Mouse (Mus musculus) kidney, adult 2 months (tissue): ENCODE measurements around the gene Gspt1. TPM values are rescaled to one million over a fixed set of nuclear protein-coding genes. Genes with fewer than 3 reads are reported as not detected.

ENCODE experiments used
- DNase-seq: peaks from one replicate; pipeline ENCODE4 v3.0.0; 2021
- H3K27ac ChIP-seq: fragments of 200-500 bp; 2 replicates; pipeline ENCODE4 v1.5.1; 2012; ENCODE audit warnings: low read depth, low read length, control low read depth, inconsistent platforms; ENCODE audit not compliant: insufficient read depth
- H3K27me3 ChIP-seq: fragments of 200-500 bp; replicated peaks from 2 replicates; pipeline ENCODE4 v1.6.1; 2012; ENCODE audit warnings: mild to moderate bottlenecking, moderate library complexity, low read length, inconsistent platforms; ENCODE audit not compliant: control insufficient read depth, insufficient read depth
- H3K36me3 ChIP-seq: fragments of 200-500 bp; 2 replicates; pipeline ENCODE4 v1.6.1; 2012; ENCODE audit warnings: mild to moderate bottlenecking, moderate library complexity, low read length, inconsistent platforms; ENCODE audit not compliant: control insufficient read depth, insufficient read depth
- H3K4me1 ChIP-seq: fragments of 200-500 bp; 2 replicates; pipeline ENCODE4 v1.6.1; 2011; ENCODE audit warnings: low read length; ENCODE audit not compliant: control insufficient read depth, insufficient read depth
- H3K4me3 ChIP-seq: fragments of 200-500 bp; 2 replicates; pipeline ENCODE4 v1.5.1; 2011; ENCODE audit warnings: mild to moderate bottlenecking, low read depth, low read length, control low read depth; ENCODE audit not compliant: insufficient read depth
- CTCF ChIP-seq: fragments of 200-500 bp; conservative IDR thresholded peaks from 2 replicates; pipeline ENCODE4 v1.5.1; 2011; ENCODE audit warnings: low read depth, mild to moderate bottlenecking, control low read depth, low read length, moderate library complexity, mixed read lengths; ENCODE audit not compliant: insufficient read depth, insufficient read length
- POLR2A ChIP-seq: fragments of 200-500 bp; IDR thresholded peaks from one replicate; pipeline ENCODE4 v1.6.1; 2011; ENCODE audit warnings: low read depth, low read length, control low read depth
- WGBS: fragments of 180-500 bp; shearing (Covaris S2); methylation state at CpG from one replicate; pipeline ENCODE4 v1.1.7; 2018; 5-methylcytosine and 5-hydroxymethylcytosine counted together
- polyA plus RNA-seq: library from polyadenylated mRNA; depleted of rRNA; stranded (reverse); fragments of >200 nt; gene quantifications from 2 replicates; pipeline ENCODE4 v1.2.3, GENCODE M21; 2012; rRNA removed

Gene Gspt1
- polyA plus RNA-seq, 1 experiment, result 17.4 TPM

- TF ChIP-seq POLR2A, result no peak
- no peak for TF ChIP-seq CTCF
- Histone ChIP-seq H3K27ac (no peak overlapping the region), H3K4me3 (no peak overlapping the region), H3K4me1 (peaks cover 7% of the 10 kb centered on the region; the same call in 1 of the 2 replicates), H3K36me3 (no peaks in the 10 kb centered on the region), H3K27me3 (no peaks in the 10 kb centered on the region)
- WGBS, result 77% methylated on average over 2 of the region's 2 CpGs
- no peak for DNase-seq
These were observed 76.7 kb downstream of the Gspt1 start for GRCm38 (mm10) chr16:11177404-11177803.

GRCm38 (mm10) chr16:11176884-11177244 is 77.3 kb downstream of the Gspt1 start:
- Histone ChIP-seq H3K27me3 (no peaks in the 10 kb centered on the region), H3K4me1 (peaks cover 9% of the 10 kb centered on the region; the same call in 1 of the 2 replicates), H3K27ac (0 out of 2 replicates have a peak overlapping the region, but pooled peaks have one; percentile 8), H3K36me3 (no peaks in the 10 kb centered on the region), H3K4me3 (peak overlapping the region; percentile 67)
- 2% methylated on average over 4 of the region's 4 CpGs for WGBS
- no peak for DNase-seq
- TF ChIP-seq CTCF (no peak), POLR2A (no peak)

GRCm38 (mm10) chr16:11176208-11176883 is 77.8 kb downstream of the Gspt1 start, which contains the start of gene Zc3h7a:
TSS of gene Zc3h7a (minus strand) at chr16:11176393.
- WGBS, result under 1% methylated on average over 54 of the region's 57 CpGs
- H3K36me3 ChIP-seq, result no peaks in the 10 kb centered on the region
- peak; percentile 21 for TF ChIP-seq POLR2A
- TF ChIP-seq CTCF, result peak; percentile 63

DNA sequence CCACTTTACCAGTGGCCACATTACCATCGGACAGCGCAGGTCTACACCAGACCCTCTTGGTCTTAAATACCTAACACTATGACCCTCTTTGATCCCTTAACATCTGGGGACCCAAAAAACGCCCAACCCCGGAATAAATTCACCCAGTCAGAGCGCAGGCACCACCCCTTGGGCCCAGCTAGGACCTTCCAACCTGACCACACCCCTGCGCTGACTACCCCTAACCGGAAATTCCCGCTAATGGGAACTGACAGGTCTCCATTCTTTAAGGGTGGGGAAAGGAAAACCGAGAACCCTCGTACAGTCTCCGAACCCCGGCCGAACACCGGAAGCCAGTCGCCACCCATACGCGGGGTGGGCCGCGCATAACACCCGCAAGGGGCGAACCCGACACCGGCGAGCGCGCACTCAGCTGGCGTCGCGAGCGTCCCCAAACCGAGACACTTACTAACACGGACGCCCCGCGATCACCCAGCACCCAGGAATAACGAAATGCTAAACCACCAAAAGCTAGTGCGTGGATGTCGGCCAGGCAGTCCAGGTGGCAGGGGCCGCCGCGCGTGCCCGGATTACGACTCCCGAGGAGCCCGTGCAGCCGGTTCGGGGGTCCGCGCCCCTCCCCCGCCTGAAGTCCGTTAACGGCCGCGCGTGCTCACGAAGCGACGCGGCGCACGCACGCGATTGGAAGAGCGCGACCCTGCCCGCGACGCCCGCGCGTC is 78.5 kb downstream of the Gspt1 start:
- TF ChIP-seq CTCF (no peak), POLR2A (no peak)
- Histone ChIP-seq H3K36me3 (no peaks in the 10 kb centered on the region), H3K4me1 (peaks cover 14% of the 10 kb centered on the region; the same call in 1 of the 2 replicates), H3K27ac (peak overlapping the region; percentile 68), H3K4me3 (peak overlapping the region; percentile 67), H3K27me3 (no peaks in the 10 kb centered on the region)
- DNase-seq, result peak; percentile 86
- WGBS, result under 1% methylated on average over 72 of the region's 72 CpGs

More at GRCm38 (mm10) chr16:11176208-11176883, 77.8 kb downstream of the Gspt1 start, which contains the start of gene Zc3h7a:
- peak; percentile 95 for DNase-seq
- H3K27ac ChIP-seq, result peak within 1 kb of the TSS; percentile 71
- H3K4me3 ChIP-seq, result peak within 1 kb of the TSS; percentile 67
- H3K4me1 ChIP-seq, result peaks cover 10% of the 10 kb centered on the region; the same call in 1 of the 2 replicates
- H3K27me3 ChIP-seq, result no peaks in the 10 kb centered on the region

DNA sequence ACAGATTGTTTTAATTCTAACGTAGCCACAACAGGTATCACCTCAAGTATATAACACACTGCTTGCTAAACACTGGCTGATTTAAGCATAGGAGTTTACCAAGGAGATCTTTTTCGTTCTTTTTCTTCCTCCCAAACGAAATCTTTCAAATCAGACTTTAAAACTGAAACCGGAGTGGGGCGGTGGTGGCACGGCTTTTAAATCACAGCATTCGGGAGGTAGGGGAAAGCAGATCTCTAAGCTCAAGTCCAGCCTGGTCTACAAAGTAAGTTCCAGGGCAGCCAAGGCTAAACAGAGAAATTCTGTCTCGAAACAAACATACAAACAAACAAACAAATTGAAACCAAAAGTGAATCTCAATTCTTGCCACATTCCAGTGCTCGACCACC is 79.0 kb downstream of the Gspt1 start:
- peak overlapping the region; percentile 68 for H3K27ac ChIP-seq
- no peaks in the 10 kb centered on the region for H3K27me3 ChIP-seq
- no peaks in the 10 kb centered on the region for H3K36me3 ChIP-seq
- 2% methylated on average over 9 of the region's 9 CpGs for WGBS
- no peak for DNase-seq
- no peak for TF ChIP-seq POLR2A
- no peak for TF ChIP-seq CTCF
- peak overlapping the region; percentile 67 for H3K4me3 ChIP-seq
- peaks cover 14% of the 10 kb centered on the region; the same call in 1 of the 2 replicates for H3K4me1 ChIP-seq

GRCm38 (mm10) chr16:11174671-11175081 is 79.4 kb downstream of the Gspt1 start:
- WGBS, result 2% methylated on average over 10 of the region's 10 CpGs
- DNase-seq, result peak; percentile 64
- Histone ChIP-seq H3K4me3 (peak overlapping the region; percentile 35), H3K27ac (no peak overlapping the region), H3K27me3 (no peaks in the 10 kb centered on the region), H3K36me3 (no peaks in the 10 kb centered on the region), H3K4me1 (peaks cover 14% of the 10 kb centered on the region; the same call in 1 of the 2 replicates)
- peak; percentile 11; the same call in 1 of the 2 replicates for TF ChIP-seq CTCF
- TF ChIP-seq POLR2A, result no peak

GRCm38 (mm10) chr16:11171679-11172078 is 82.4 kb downstream of the Gspt1 start:
- H3K36me3 ChIP-seq, result no peaks in the 10 kb centered on the region
- TF ChIP-seq POLR2A (no peak), CTCF (no peak)
- no peak overlapping the region for H3K27ac ChIP-seq
- H3K27me3 ChIP-seq, result no peaks in the 10 kb centered on the region
- WGBS, result 86% methylated on average over 6 of the region's 6 CpGs
- H3K4me1 ChIP-seq, result peaks cover 11% of the 10 kb centered on the region; the same call in 1 of the 2 replicates
- H3K4me3 ChIP-seq, result no peak overlapping the region
- no peak for DNase-seq

Other genes starting within 250 kb of the Gspt1 start
- gene Snn, start 193.4 kb downstream of the Gspt1 start, polyA plus RNA-seq, result 67.2 and 71.2 TPM in 2 replicates
- gene Litaf, start 188.2 kb downstream of the Gspt1 start, polyA plus RNA-seq, result 125 and 145 TPM in 2 replicates
- gene Txndc11, start 119.7 kb downstream of the Gspt1 start, polyA plus RNA-seq, result 26.7 and 28.2 TPM in 2 replicates
- gene Zc3h7a, start 77.9 kb downstream of the Gspt1 start, polyA plus RNA-seq, result 29.5 and 32.9 TPM in 2 replicates
- gene Rsl1d1, start 51.0 kb downstream of the Gspt1 start, polyA plus RNA-seq, result 6.1 and 9.5 TPM in 2 replicates
- gene Tnfrsf17, start 59.5 kb upstream of the Gspt1 start, polyA plus RNA-seq, result 0.16 and 0.27 TPM in 2 replicates
- 64.8 and 75.4 TPM in 2 replicates for gene Snx29, start 68.6 kb upstream of the Gspt1 start, polyA plus RNA-seq